Mouse (Mus musculus): ENCODE measurements around the gene Espl1. TPM values are rescaled to one million over a fixed set of nuclear protein-coding genes. Genes with fewer than 3 reads are reported as not detected.
A peak's percentile ranks its signal among the peaks of the same experiment; 100 is the strongest.
"Not testable (repeated sequence)": the region's sequence is repeated elsewhere in the genome, so short reads cannot be mapped to it uniquely, and the experiment has no call there.

The Espl1 gene
- polyA plus RNA-seq, 1 experiment from 2014 or later: 25.3 TPM

- Histone ChIP-seq H3K27me3 (no peaks in the 10 kb centered on the region), H3K4me2 (no peak overlapping the region), H3K27ac (no peak overlapping the region), H3K9ac (no peak overlapping the region), H3K4me1 (no peaks in the 10 kb centered on the region), H3K4me3 (no peak overlapping the region), H3K9me3 (no peaks in the 10 kb centered on the region), H3K36me3 (peaks cover 87% of the 10 kb centered on the region)
- ATAC-seq (ENCODE audit: insufficient number of reproducible peaks, insufficient read depth, low FRiP score, low TSS enrichment, low read depth): no peak
Measured at GRCm38 (mm10) chr15:102311489-102311888, 15.4 kb downstream of the Espl1 start.

- Histone ChIP-seq H3K4me3 (no peak overlapping the region), H3K9ac (no peak overlapping the region), H3K36me3 (peaks cover 89% of the 10 kb centered on the region), H3K4me2 (no peak overlapping the region), H3K27me3 (no peaks in the 10 kb centered on the region), H3K4me1 (no peaks in the 10 kb centered on the region), H3K9me3 (no peaks in the 10 kb centered on the region), H3K27ac (no peak overlapping the region)
- 90% methylated on average over 8 of the region's 8 CpGs for WGBS
- ATAC-seq (ENCODE audit: insufficient number of reproducible peaks, insufficient read depth, low FRiP score, low TSS enrichment, low read depth): no peak
Measured at GRCm38 (mm10) chr15:102315292-102315691, 19.2 kb downstream of the Espl1 start.

DNA sequence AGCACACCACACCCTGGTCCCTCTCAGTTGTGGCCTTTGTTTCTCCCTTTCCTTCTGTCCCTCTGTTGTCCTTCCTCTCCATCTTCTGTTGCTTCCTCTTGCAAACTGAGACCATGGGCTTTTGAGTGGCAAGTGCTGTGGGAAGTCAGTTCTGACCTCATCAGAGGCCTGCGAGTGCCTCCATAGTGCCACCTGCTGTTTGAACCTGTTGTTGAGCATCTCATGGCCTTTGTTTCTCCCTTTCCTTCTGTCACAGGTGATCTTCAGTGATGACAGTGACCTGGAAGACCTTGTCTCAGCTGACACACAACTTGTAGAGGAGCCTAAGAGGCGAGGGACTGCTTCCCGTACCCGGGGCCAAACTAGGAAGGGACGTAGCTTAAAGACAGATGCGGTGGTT, 20.2 kb downstream of the Espl1 start:
- Histone ChIP-seq H3K36me3 (peaks cover 91% of the 10 kb centered on the region), H3K9ac (peak overlapping the region; percentile 38; the same call in 1 of the 2 replicates), H3K27ac (no peak overlapping the region), H3K4me3 (no peak overlapping the region), H3K4me2 (no peak overlapping the region), H3K9me3 (no peaks in the 10 kb centered on the region), H3K4me1 (no peaks in the 10 kb centered on the region), H3K27me3 (no peaks in the 10 kb centered on the region)
- ATAC-seq (ENCODE audit: insufficient number of reproducible peaks, insufficient read depth, low FRiP score, low TSS enrichment, low read depth): no peak
- WGBS: 87% methylated on average over 6 of the region's 6 CpGs

- H3K9ac ChIP-seq: no peak overlapping the region
- no peak overlapping the region for H3K27ac ChIP-seq
- peaks cover 65% of the 10 kb centered on the region for H3K36me3 ChIP-seq
- no peaks in the 10 kb centered on the region for H3K9me3 ChIP-seq
- WGBS: 77% methylated on average over 12 of the region's 12 CpGs
- H3K4me1 ChIP-seq: peaks cover 10% of the 10 kb centered on the region
- no peak for ATAC-seq (ENCODE audit: insufficient number of reproducible peaks, insufficient read depth, low FRiP score, low TSS enrichment, low read depth)
- H3K4me2 ChIP-seq: peak overlapping the region; percentile 80
- peak overlapping the region; percentile 12; the same call in 1 of the 2 replicates for H3K4me3 ChIP-seq
- H3K27me3 ChIP-seq: no peaks in the 10 kb centered on the region
Measured at GRCm38 (mm10) chr15:102324654-102325473, 28.8 kb downstream of the Espl1 start.

DNA sequence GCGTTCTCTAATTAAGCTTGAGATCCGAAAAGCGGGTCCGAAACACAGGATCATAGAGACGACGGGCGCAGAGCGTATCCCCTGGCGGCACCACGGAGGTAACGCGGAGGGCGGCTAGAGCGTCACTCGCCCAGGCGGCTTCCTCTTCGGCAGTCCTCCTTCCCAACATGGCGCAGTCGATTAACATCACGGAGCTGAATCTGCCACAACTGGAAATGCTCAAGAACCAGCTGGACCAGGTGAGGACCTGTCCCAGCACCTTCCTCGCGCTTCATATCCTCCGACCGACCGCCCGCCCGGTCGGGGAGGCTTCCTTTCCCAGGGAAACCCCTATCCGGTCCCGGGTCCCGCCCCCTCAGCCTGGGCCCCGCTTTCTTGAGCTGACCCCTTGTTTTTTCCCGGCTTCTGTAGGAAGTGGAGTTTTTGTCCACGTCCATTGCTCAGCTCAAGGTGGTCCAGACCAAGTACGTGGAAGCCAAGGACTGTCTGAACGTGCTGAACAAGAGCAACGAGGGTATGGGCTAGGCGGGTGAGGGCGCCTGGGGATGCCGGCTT, 30.0 kb downstream of the Espl1 start, which contains the start of gene Pfdn5:
Gene Pfdn5 (plus strand): TSS at position 95 of the 555 bp plus-strand sequence.
- H3K27me3 ChIP-seq: no peaks in the 10 kb centered on the region
- peaks cover 12% of the 10 kb centered on the region for H3K4me1 ChIP-seq
- peak within 1 kb of the TSS; percentile 84 for H3K9ac ChIP-seq
- H3K36me3 ChIP-seq: peaks cover 64% of the 10 kb centered on the region
- H3K4me3 ChIP-seq: peak within 1 kb of the TSS; percentile 85
- peak; percentile 76 for ATAC-seq (ENCODE audit: insufficient number of reproducible peaks, insufficient read depth, low FRiP score, low TSS enrichment, low read depth)
- WGBS: under 1% methylated on average over 40 of the region's 40 CpGs
- no peaks in the 10 kb centered on the region for H3K9me3 ChIP-seq
- peak within 1 kb of the TSS; percentile 80 for H3K4me2 ChIP-seq
- H3K27ac ChIP-seq: peak within 1 kb of the TSS; percentile 85

GRCm38 (mm10) chr15:102326892-102327291, 30.8 kb downstream of the Espl1 start:
- peak overlapping the region; percentile 84 for H3K9ac ChIP-seq
- peak overlapping the region; percentile 85 for H3K4me3 ChIP-seq
- WGBS: 68% methylated on average over 8 of the region's 8 CpGs
- no peaks in the 10 kb centered on the region for H3K9me3 ChIP-seq
- H3K4me2 ChIP-seq: peak overlapping the region; percentile 80
- no peak overlapping the region for H3K27ac ChIP-seq
- H3K4me1 ChIP-seq: peaks cover 16% of the 10 kb centered on the region
- no peaks in the 10 kb centered on the region for H3K27me3 ChIP-seq
- H3K36me3 ChIP-seq: peaks cover 58% of the 10 kb centered on the region
- no peak for ATAC-seq (ENCODE audit: insufficient number of reproducible peaks, insufficient read depth, low FRiP score, low TSS enrichment, low read depth)

DNA sequence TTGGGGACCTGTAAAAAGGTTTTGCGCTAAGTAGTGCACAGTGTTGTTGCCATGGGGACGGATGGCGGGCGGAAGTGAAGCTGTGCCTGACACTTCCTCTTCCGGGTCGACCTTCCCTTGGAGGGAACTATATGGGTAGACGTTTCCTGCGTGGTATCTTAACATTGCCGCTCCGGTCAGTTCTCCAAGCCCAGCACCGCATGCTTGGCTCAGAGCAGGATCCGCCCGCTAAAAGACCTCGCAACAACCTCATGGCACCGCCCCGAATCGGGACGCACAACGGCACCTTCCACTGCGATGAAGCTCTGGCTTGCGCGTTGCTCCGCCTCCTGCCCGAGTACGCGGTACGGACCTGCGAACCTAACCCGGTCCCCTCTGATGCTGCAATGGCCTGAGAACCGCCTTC, 35.5 kb downstream of the Espl1 start, which contains the start of gene Myg1:
Gene Myg1 (plus strand): TSS at position 100 of the 406 bp plus-strand sequence.
- peaks cover 26% of the 10 kb centered on the region for H3K4me1 ChIP-seq
- 1% methylated on average over 30 of the region's 30 CpGs for WGBS
- H3K9me3 ChIP-seq: no peaks in the 10 kb centered on the region
- peak; percentile 85 for ATAC-seq (ENCODE audit: insufficient number of reproducible peaks, insufficient read depth, low FRiP score, low TSS enrichment, low read depth)
- peak within 1 kb of the TSS; percentile 81 for H3K27ac ChIP-seq
- H3K4me2 ChIP-seq: peak within 1 kb of the TSS; percentile 89
- H3K9ac ChIP-seq: peak within 1 kb of the TSS; percentile 81
- peak within 1 kb of the TSS; percentile 78 for H3K4me3 ChIP-seq
- H3K27me3 ChIP-seq: no peaks in the 10 kb centered on the region
- H3K36me3 ChIP-seq: peaks cover 70% of the 10 kb centered on the region

DNA sequence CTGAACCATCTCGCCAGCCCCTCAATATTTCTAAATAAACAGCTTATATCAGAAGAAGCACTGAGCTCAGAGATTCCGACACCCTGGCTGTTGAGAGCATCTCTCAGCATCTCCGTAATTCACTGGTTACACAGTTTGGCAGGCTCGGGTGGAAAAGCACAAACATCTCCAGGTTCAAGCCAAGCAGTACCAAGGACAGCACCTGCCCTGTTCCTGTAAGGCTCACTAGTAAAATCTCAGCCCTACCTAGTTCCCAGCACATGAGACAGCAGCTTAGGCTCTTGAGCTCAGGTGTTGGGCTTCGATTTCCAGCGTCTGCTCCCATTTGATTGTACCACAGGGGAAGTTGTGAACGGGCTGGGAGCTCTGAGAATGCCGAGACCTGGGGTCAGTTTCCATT, 39.2 kb downstream of the Espl1 start:
- H3K9me3 ChIP-seq: no peaks in the 10 kb centered on the region
- peaks cover 80% of the 10 kb centered on the region for H3K36me3 ChIP-seq
- WGBS: 83% methylated on average over 8 of the region's 8 CpGs
- no peaks in the 10 kb centered on the region for H3K27me3 ChIP-seq
- H3K4me2 ChIP-seq: no peak overlapping the region
- H3K4me3 ChIP-seq: no peak overlapping the region
- no peak overlapping the region for H3K9ac ChIP-seq
- H3K4me1 ChIP-seq: peaks cover 20% of the 10 kb centered on the region
- no peak for ATAC-seq (ENCODE audit: insufficient number of reproducible peaks, insufficient read depth, low FRiP score, low TSS enrichment, low read depth)
- no peak overlapping the region for H3K27ac ChIP-seq

DNA sequence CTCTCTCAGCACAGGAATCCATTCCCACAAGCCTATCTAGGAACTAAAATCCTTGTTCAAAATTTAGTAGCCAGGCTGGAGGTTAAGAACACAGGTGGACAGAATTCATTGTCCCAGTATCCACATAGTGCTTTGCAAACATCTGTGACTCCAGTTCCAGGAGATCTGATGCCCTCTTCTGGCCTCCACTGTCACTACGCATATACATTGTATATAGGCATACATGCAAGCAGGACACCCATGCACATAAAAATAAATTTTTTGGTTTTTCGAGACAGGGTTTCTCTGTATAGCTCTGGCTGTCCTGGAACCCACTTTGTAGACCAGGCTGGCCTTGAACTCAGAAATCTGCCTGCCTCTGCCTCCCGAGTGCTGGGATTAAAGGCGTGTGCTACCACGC, 39.9 kb downstream of the Espl1 start:
- WGBS: 87% methylated on average over 5 of the region's 5 CpGs
- Histone ChIP-seq H3K4me1 (peaks cover 19% of the 10 kb centered on the region), H3K36me3 (peaks cover 77% of the 10 kb centered on the region)
- H3K27ac ChIP-seq; H3K27me3 ChIP-seq; ATAC-seq (ENCODE audit: insufficient number of reproducible peaks, insufficient read depth, low FRiP score, low TSS enrichment, low read depth); H3K4me2 ChIP-seq; H3K9me3 ChIP-seq; H3K9ac ChIP-seq; H3K4me3 ChIP-seq: not testable (repeated sequence)

DNA sequence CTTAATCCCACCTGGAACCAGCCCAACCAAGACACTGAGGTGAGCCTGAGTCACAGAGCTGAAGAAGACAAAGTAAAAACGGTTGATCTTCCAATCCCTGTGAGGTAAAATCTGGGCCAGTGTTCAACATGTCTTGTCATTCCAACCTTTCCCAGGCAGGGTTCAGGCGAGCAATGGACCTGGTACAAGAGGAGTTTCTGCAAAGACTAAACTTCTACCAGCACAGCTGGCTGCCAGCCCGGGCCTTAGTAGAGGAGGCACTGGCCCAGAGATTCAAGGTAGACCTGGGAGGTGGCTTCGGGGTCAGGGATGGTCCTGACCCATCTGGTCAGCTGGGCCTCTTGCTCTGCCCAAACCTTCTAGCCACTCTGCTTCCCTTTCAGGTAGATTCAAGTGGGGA, 40.9 kb downstream of the Espl1 start:
- Histone ChIP-seq H3K4me1 (peaks cover 14% of the 10 kb centered on the region), H3K27me3 (no peaks in the 10 kb centered on the region), H3K4me3 (no peak overlapping the region), H3K9ac (no peak overlapping the region), H3K9me3 (no peaks in the 10 kb centered on the region), H3K4me2 (no peak overlapping the region), H3K27ac (no peak overlapping the region), H3K36me3 (peaks cover 81% of the 10 kb centered on the region)
- no peak for ATAC-seq (ENCODE audit: insufficient number of reproducible peaks, insufficient read depth, low FRiP score, low TSS enrichment, low read depth)
- WGBS: 94% methylated on average over 4 of the region's 4 CpGs

DNA sequence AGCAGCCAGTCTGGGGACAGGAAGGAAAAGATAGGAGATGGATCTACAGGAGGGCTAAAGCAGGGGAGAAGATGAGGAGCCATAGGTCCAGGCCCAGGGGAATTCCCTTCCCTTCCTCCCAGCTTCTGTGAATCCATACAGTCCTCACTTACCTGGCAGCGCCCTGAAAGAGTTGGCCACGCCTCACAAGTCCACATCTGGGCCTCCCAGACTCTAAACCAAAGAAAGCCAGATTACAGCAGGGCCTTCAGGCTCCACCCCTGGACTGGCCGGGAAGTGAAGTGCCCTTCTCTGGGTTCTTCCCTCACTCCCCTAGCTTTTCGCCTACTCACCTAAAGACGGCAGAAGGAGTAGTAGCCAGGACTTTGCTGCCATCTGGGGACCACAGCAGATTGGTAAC, 43.5 kb downstream of the Espl1 start:
- Histone ChIP-seq H3K9ac (no peak overlapping the region), H3K4me2 (no peak overlapping the region), H3K4me3 (no peak overlapping the region), H3K4me1 (no peaks in the 10 kb centered on the region), H3K9me3 (no peaks in the 10 kb centered on the region), H3K36me3 (peaks cover 79% of the 10 kb centered on the region), H3K27me3 (no peaks in the 10 kb centered on the region), H3K27ac (no peak overlapping the region)
- no peak for ATAC-seq (ENCODE audit: insufficient number of reproducible peaks, insufficient read depth, low FRiP score, low TSS enrichment, low read depth)
- 71% methylated on average over 5 of the region's 5 CpGs for WGBS

GRCm38 (mm10) chr15:102341580-102341979, 45.5 kb downstream of the Espl1 start:
- Histone ChIP-seq H3K36me3 (peaks cover 80% of the 10 kb centered on the region), H3K4me1 (no peaks in the 10 kb centered on the region)
- WGBS: 15% methylated on average over 1 of the region's 1 CpGs

More at GRCm38 (mm10) chr15:102341580-102341979, 45.5 kb downstream of the Espl1 start:
- no peak for ATAC-seq (ENCODE audit: insufficient number of reproducible peaks, insufficient read depth, low FRiP score, low TSS enrichment, low read depth)
- H3K27ac ChIP-seq: no peak overlapping the region
- no peak overlapping the region for H3K4me3 ChIP-seq
- H3K27me3 ChIP-seq: no peaks in the 10 kb centered on the region
- no peak overlapping the region for H3K4me2 ChIP-seq
- no peaks in the 10 kb centered on the region for H3K9me3 ChIP-seq
- no peak overlapping the region for H3K9ac ChIP-seq

Measured in embryonic facial prominence, embryonic 13.5 days (tissue).